Mouse (Mus musculus): ENCODE results near the gene Gm17334. TPM values are rescaled to one million over a fixed set of nuclear protein-coding genes. Genes with fewer than 3 reads are reported as not detected.

Gene Gm17334
- total RNA-seq, 2 experiments from 2014 or later, result not detected

GRCm38 (mm10) chr11:53742353-53742752 lies 30.6 kb downstream of the Gm17334 start:
- DNase-seq, result peak; percentile 17

- peak; percentile 71 for DNase-seq
These were observed 35.4 kb downstream of the Gm17334 start for GRCm38 (mm10) chr11:53737573-53737946.

GRCm38 (mm10) chr11:53736771-53737572 lies 36.0 kb downstream of the Gm17334 start:
- peak; percentile 86 for DNase-seq

- peak; percentile 71 for DNase-seq
These were observed 37.2 kb downstream of the Gm17334 start for GRCm38 (mm10) chr11:53735682-53736245.

- DNase-seq, result no peak
These were observed 37.9 kb downstream of the Gm17334 start for GRCm38 (mm10) chr11:53734970-53735681.

- no peak for DNase-seq
These were observed 38.6 kb downstream of the Gm17334 start for GRCm38 (mm10) chr11:53734431-53734830.

GRCm38 (mm10) chr11:53733824-53734223 lies 39.2 kb downstream of the Gm17334 start:
- DNase-seq, result no peak

GRCm38 (mm10) chr11:53732244-53732643 lies 40.7 kb downstream of the Gm17334 start:
- DNase-seq, result no peak

- no peak for DNase-seq
These were observed 41.5 kb downstream of the Gm17334 start for GRCm38 (mm10) chr11:53731457-53731856.

Small RNA genes lying within 50 kb of the gene (microRNA-seq; reads per million reads assigned to microRNA genes)
- 0 reads per million in 2 experiments for gene Mir7671

Other genes starting within 250 kb of the Gm17334 start
- gene Kif3a, start 205.8 kb downstream of the Gm17334 start, total RNA-seq (2021), result 10 to 100 TPM; 14.1 to 14.4 TPM
- not detected for gene Il4, start 154.5 kb downstream of the Gm17334 start, total RNA-seq (2021)
- not detected for gene Il13, start 138.5 kb downstream of the Gm17334 start, total RNA-seq (2021)
- 10 to 100 TPM; 13.0 to 13.5 TPM for gene Rad50, start 65.9 kb downstream of the Gm17334 start, total RNA-seq (2021)
- gene Il5, start 52.4 kb downstream of the Gm17334 start, total RNA-seq (2021), result not detected
- gene Irf1, start 3.2 kb downstream of the Gm17334 start, total RNA-seq (2021), result 10 to 100 TPM; 11.8 to 12.2 TPM
- 1 to 10 TPM in 1 of 2 experiments, under 1 TPM in 1; 0.32 to 1.6 TPM for gene Gm12216, start 86.1 kb upstream of the Gm17334 start, total RNA-seq (2021)
- gene Slc22a5, start 118.5 kb upstream of the Gm17334 start, total RNA-seq (2021), result 10 to 100 TPM; 13.3 to 15.0 TPM
- 1 to 10 TPM; 1.9 to 2.4 TPM for gene Slc22a21, start 207.1 kb upstream of the Gm17334 start, total RNA-seq (2021)